9 mouse cellular contexts compared by ENCODE assay signal in genomic region chr13:90729078-90729477, GRCm38 (mm10).
A peak's percentile ranks its signal among the peaks of the same experiment; 100 is the strongest.
DNase-seq lines count a peak whose midpoint lies in the region; ATAC-seq lines count a peak whose summit lies in the region.
"Had no signal": no experiment of that assay in that cellular context is flagged by ENCODE, and none has a peak within 500 bp of the region (broad histone marks: within the 10 kb centered on the region; RNA-seq: fewer than 3 reads in every experiment).

No protein-coding gene starts in this region.

- intact Hi-C loops in heart, postnatal 25 days (cut with DNase I) = no loop called here

- no peak for ATAC-seq in erythroid progenitor cell, adult 5-6 weeks (replicated peaks; ENCODE audit: low FRiP score, poor library complexity, severe bottlenecking)

- peak; percentile 51 for DNase-seq in adrenal gland, postnatal 14 days
- DNase-seq in adrenal gland, adult (ENCODE audit: inconsistent age in 2 of 2, low spot score in 1 of 2) = no peak
- DNase-seq in heart, adult 11 months = peak; percentile 93
- DNase-seq in heart, postnatal 25 days (ENCODE audit: low spot score) = no peak
- DNase-seq in adipocyte (ENCODE audit: low spot score) = peak; percentile 88
- DNase-seq in heart, postnatal 4 days = peak; percentile 29
- DNase-seq in layer of hippocampus, adult 9-11 months = no peak
- DNase-seq: thymus, adult 18-20 months had no signal

Comparison
In these comparisons a context has a peak if more than half of its experiments do, and no peak if none do; other contexts are left out.
1. DNase-seq: peak in adrenal gland, postnatal 14 days (single experiment), heart, adult 11 months (single experiment), adipocyte (single experiment) and heart, postnatal 4 days (single experiment); none in adrenal gland, adult (0 of 2), heart, postnatal 25 days (single experiment) and layer of hippocampus, adult 9-11 months (single experiment).